Mouse (Mus musculus): ENCODE measurements around the gene Srp68.

DNA sequence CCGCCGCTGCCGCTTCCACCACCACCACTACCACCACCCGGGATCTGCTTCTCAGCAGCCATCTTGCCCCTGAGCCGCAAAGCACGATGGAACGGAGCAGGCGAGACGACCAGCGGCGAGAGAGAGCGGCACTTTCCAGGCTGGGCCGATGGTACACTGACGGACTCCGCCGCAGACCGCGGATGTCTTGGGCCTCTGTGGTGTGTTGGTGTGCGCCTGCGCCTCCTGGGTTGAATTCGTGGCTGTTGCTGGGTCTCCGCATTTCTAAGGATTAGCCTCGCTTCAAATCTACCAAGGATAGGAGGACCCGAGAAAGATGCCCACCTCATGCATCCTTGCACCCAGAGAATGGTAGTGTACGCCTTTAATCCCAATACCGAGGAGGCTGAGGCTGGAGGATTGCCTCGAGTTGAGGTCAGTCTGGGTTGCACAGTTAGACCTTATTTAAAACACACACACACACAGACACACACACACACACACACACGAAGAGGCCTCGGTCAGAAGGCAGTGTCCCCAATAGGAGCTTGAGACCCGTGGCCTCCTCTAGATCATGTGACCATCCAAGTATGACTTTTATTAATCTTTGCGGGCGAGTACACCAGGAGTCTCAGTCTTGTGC is at the start of gene Srp68:
- TF ChIP-seq POLR2A (IDR thresholded peaks at IDR 0.05; ENCODE audit: insufficient read length, low read depth): peak; percentile 91
- TF ChIP-seq MYOD1 (IDR thresholded peaks at IDR 0.05; ENCODE audit: control insufficient read depth in 1 of 3, insufficient read length in 2 of 3, low read depth in 2 of 3): no peak
- TF ChIP-seq POLR2AphosphoS2 (IDR thresholded peaks at IDR 0.05; ENCODE audit: insufficient read length, low read depth): peak; percentile 82
- no peak for TF ChIP-seq E2F4 (IDR thresholded peaks at IDR 0.05; ENCODE audit: insufficient read depth)
